Mouse (Mus musculus) hindbrain, embryonic 16.5 days (tissue): ENCODE data around the gene Trpc4ap. TPM values are rescaled to one million over a fixed set of nuclear protein-coding genes. Genes with fewer than 3 reads are reported as not detected.
"Not testable (repeated sequence)": the region's sequence is repeated elsewhere in the genome, so short reads cannot be mapped to it uniquely, and the experiment has no call there.

Experiments
- ATAC-seq: fragments of 200-750 bp; cut with Nextera tagmentation; 2 replicates; pipeline ENCODE4 v1.8.0; 2017; ENCODE audit warnings: moderate TSS enrichment, moderate library complexity
- H3K27ac ChIP-seq: fragments of 300-500 bp; sonication (generic); 2 replicates; pipeline ENCODE4 v1.5.1; 2014; ENCODE audit warnings: low read depth, mild to moderate bottlenecking, control low read depth, low read length, moderate library complexity
- H3K27me3 ChIP-seq: fragments of 300-500 bp; sonication (generic); replicated peaks from 2 replicates; pipeline ENCODE4 v1.6.1; 2014; ENCODE audit warnings: low read length; ENCODE audit not compliant: control insufficient read depth, insufficient read depth
- H3K36me3 ChIP-seq: fragments of 300-500 bp; sonication (generic); 2 replicates; pipeline ENCODE4 v1.6.1; 2014; ENCODE audit warnings: mild to moderate bottlenecking, low read length, moderate library complexity, mixed read lengths; ENCODE audit not compliant: control insufficient read depth, insufficient read depth
- H3K4me1 ChIP-seq: fragments of 300-500 bp; sonication (generic); 2 replicates; pipeline ENCODE4 v1.6.1; 2014; ENCODE audit warnings: low read depth, low read length; ENCODE audit not compliant: control insufficient read depth, insufficient read depth
- H3K4me2 ChIP-seq: fragments of 300-500 bp; sonication (generic); 2 replicates; pipeline ENCODE4 v1.6.1; 2014; ENCODE audit warnings: mild to moderate bottlenecking, low read length, control low read depth, moderate library complexity
- H3K4me3 ChIP-seq: fragments of 300-500 bp; sonication (generic); 2 replicates; pipeline ENCODE4 v1.5.1; 2014; ENCODE audit warnings: mild to moderate bottlenecking, low read length, control low read depth, moderate library complexity
- H3K9ac ChIP-seq: fragments of 300-500 bp; sonication (generic); 2 replicates; pipeline ENCODE4 v1.6.1; 2014; ENCODE audit warnings: low read depth, mild to moderate bottlenecking, control low read depth, low read length, moderate library complexity
- H3K9me3 ChIP-seq: fragments of 300-500 bp; sonication (generic); 2 replicates; pipeline ENCODE4 v1.6.1; 2014; ENCODE audit warnings: mild to moderate bottlenecking, low read length, moderate library complexity; ENCODE audit not compliant: control insufficient read depth
- WGBS: fragments of 180-500 bp; shearing (Covaris S2); extraction: QIAGEN DNeasy Blood & Tissue Kit; methylation state at CpG from one replicate; pipeline ENCODE4 v1.1.7; 2014; 5-methylcytosine and 5-hydroxymethylcytosine counted together
- polyA plus RNA-seq: library from polyadenylated mRNA; unstranded; fragments of >200 nt; fragmentation: Nextera tagmentation; extraction: Ambion mirVana; gene quantifications from 2 replicates; pipeline ENCODE4 v1.2.1, GENCODE M21; 2015

The Trpc4ap gene
- 155 and 168 TPM in 2 replicates for polyA plus RNA-seq

DNA sequence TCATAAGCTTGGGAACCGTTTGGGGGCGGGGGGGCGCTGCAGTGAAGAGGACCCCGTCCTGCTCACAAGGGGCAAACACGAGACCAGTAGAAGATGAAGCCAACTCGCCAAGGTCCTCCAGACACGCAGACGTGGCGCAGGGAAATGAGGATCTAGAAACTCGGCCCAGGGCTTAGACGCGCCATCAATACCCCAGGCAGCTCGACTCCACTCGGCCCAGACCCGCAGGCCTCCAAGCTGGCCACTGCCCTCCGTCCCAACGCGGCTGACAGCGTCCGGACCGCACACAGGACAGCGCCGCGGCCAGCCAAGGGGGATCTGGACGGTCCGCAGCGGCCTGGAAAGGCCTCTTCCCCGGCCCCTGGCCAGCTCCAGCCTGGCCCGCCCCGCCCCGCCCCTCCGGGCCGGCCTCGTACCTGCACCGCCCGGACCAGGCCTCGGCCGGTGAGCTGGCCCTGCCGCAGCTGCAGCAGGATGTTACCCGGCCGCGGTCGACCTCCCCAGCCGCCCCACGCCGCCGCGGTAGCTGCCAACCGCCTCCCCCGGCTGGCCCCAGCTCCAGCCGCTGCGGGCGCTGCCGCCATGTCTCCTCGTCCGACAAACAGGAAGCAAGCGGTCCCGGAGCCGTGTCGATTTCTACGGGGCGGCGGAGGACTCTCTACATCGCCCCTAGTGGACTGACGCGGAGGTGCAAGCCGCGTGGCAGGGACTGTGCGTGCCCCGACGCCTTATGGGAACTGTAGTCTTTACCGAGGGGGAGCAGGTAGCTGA lies at the start of gene Trpc4ap:
Trpc4ap (minus strand) TSS at position 662 of the 771 bp plus-strand sequence.
- ATAC-seq: peak; percentile 97
- Histone ChIP-seq H3K4me2 (peak within 1 kb of the TSS; percentile 78), H3K27me3 (no peaks in the 10 kb centered on the region), H3K4me1 (peaks cover 21% of the 10 kb centered on the region), H3K9ac (peak within 1 kb of the TSS; percentile 94), H3K36me3 (no peaks in the 10 kb centered on the region), H3K4me3 (peak within 1 kb of the TSS; percentile 99), H3K27ac (peak within 1 kb of the TSS; percentile 95), H3K9me3 (no peaks in the 10 kb centered on the region)
- under 1% methylated on average over 62 of the region's 72 CpGs for WGBS

DNA sequence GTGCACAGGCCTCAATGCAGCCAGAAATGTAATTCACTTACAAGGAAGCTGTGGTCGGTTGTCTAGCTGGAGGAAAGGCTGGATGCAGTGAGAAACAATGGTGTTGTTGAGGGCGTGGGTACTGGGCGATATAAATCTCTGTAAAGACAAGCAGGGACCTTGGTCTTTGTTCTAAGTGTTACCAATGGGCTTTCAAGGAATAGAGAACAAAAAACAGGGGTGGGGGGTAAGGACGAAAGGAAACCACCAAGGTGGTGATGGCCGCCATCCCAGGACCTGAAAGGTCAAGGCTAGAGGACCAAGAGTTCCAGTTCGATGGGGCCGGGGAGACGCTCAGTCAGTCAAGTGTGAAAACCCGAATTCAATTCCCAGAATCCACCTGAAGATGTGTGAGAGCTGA lies 45.6 kb upstream of the Trpc4ap start:
- Histone ChIP-seq H3K4me3 (no peak overlapping the region), H3K27ac (no peak overlapping the region), H3K9me3 (no peaks in the 10 kb centered on the region), H3K4me2 (no peak overlapping the region), H3K9ac (no peak overlapping the region), H3K27me3 (no peaks in the 10 kb centered on the region), H3K36me3 (no peaks in the 10 kb centered on the region), H3K4me1 (no peaks in the 10 kb centered on the region)
- no peak for ATAC-seq
- 68% methylated on average over 9 of the region's 9 CpGs for WGBS

DNA sequence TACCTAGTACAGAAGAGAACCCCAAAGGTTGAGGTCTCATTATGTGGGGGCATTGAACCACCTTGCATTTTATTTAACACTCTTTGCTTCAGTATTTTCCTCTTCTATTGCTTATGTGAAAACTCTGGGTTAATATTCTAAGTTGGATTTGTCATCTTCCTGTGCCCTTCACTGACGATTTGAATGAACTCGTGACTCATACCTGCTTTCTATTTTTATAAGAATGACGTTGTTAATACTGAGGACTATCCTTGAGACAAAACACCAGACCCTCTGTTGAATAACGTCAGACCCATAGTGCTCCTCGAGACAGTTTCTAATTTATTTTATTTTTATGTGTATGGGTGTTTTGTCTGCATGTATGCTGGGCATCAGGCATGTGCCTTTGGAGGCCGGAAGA lies 44.8 kb upstream of the Trpc4ap start:
- Histone ChIP-seq H3K36me3 (no peaks in the 10 kb centered on the region), H3K4me2 (no peak overlapping the region), H3K4me3 (no peak overlapping the region), H3K9ac (no peak overlapping the region), H3K4me1 (no peaks in the 10 kb centered on the region), H3K9me3 (no peaks in the 10 kb centered on the region), H3K27ac (no peak overlapping the region), H3K27me3 (no peaks in the 10 kb centered on the region)
- ATAC-seq: no peak
- 85% methylated on average over 6 of the region's 6 CpGs for WGBS

DNA sequence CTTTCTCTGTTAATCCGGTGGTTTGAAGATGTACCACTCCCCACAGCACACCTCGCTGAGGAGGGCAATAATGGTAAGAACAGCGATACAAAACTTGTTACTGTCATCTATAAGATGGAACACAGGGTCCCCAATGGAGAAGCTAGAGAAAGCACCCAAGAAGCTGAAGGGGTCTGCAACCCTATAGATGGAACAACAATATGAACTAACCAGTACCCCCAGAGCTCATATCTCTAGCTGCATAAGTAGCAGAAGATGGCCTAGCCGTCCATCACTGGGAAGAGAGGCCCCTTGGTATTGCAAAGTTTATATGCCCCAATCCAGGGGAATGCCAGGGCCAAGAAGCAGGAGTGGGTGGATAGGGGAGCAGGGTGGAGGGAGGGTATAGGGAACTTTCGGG lies 43.6 kb upstream of the Trpc4ap start, which contains the start of gene Gm17581:
Gm17581 (minus strand) TSS at position 101 of the 400 bp plus-strand sequence.
- not testable (repeated sequence) for H3K9me3 ChIP-seq, H3K4me2 ChIP-seq, H3K27me3 ChIP-seq, H3K36me3 ChIP-seq, H3K9ac ChIP-seq, H3K4me3 ChIP-seq, H3K4me1 ChIP-seq, ATAC-seq, H3K27ac ChIP-seq
- 87% methylated on average over 5 of the region's 5 CpGs for WGBS

DNA sequence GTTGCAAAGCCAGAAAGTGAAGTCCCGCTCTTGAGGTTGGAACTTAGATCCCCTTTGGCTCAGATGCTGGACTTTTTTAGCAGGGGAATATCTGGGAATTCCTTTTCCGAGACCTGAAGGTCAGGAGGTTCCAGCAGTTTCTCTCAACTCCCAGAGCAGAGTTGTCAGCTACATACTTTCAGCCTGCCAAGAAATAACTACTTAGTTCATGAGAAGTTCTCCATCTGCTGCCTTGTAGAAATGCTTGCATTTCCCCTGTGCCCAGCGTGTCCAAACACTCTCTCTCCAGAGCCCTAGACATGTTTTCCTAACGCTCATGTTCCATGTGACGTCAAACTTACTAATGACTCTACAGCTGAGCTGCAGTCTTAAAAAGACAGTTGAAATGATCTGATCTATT lies 42.9 kb upstream of the Trpc4ap start:
- ATAC-seq: no peak
- 87% methylated on average over 5 of the region's 5 CpGs for WGBS
- Histone ChIP-seq H3K4me3 (no peak overlapping the region), H3K9ac (no peak overlapping the region), H3K4me2 (no peak overlapping the region), H3K9me3 (no peaks in the 10 kb centered on the region), H3K36me3 (no peaks in the 10 kb centered on the region), H3K27ac (no peak overlapping the region), H3K27me3 (no peaks in the 10 kb centered on the region), H3K4me1 (no peaks in the 10 kb centered on the region)

DNA sequence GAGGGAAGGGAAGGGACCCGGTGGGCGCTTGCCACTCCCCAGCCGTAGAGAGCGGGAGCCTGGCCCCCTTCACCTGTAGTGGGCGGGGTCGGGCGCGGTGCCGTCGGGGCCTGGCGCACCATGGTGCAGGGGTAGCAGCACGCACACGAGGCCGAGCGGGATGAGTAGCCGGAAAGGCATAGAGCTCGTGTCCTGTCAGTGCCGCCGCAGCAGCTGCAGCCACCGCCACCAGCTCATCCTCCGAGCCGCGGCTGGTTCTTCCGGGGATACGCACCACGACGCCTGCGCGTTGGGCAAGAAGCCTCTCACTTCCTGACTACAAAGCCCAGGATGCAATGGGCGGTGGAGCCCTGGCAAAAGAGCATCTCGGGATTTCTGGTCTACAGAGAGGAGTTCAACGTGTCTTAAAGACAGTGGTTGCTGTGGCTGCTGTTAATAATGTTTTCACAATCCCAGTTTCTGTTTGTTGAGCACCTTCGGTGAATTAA lies 37.0 kb upstream of the Trpc4ap start, which contains the start of gene Edem2:
Edem2 (minus strand) TSS at position 318 of the 488 bp plus-strand sequence.
- ATAC-seq: peak; percentile 98
- Histone ChIP-seq H3K9me3 (no peaks in the 10 kb centered on the region), H3K4me1 (peaks cover 13% of the 10 kb centered on the region), H3K9ac (peak within 1 kb of the TSS; percentile 87), H3K27me3 (no peaks in the 10 kb centered on the region), H3K4me2 (peak within 1 kb of the TSS; percentile 95), H3K27ac (peak within 1 kb of the TSS; percentile 72), H3K36me3 (peaks cover 7% of the 10 kb centered on the region; the same call in 1 of the 2 replicates), H3K4me3 (peak within 1 kb of the TSS; percentile 98)
- WGBS: under 1% methylated on average over 31 of the region's 33 CpGs

DNA sequence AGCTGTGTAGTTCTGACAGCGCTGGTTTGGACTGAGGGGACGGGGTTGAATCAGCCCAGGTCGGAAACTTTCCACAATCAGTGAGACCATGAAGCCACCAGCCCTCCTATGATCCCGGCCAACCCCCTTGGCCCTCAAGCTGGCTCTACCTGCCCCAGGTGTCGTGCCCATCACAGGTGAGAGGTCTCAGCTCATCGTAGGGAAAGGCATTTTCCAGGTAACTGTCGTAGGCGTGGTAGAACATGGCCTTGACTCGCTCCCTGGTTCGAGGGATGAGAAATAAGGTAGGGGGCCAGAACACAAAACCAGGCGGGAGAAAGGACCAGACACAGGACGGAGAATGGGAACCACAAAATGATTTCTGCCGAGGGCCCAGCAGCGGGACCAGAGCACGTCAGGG lies 36.6 kb upstream of the Trpc4ap start:
- Histone ChIP-seq H3K27ac (peak overlapping the region; percentile 72; the same call in 1 of the 2 replicates), H3K4me2 (peak overlapping the region; percentile 95), H3K9me3 (no peaks in the 10 kb centered on the region), H3K36me3 (peaks cover 7% of the 10 kb centered on the region; the same call in 1 of the 2 replicates), H3K9ac (peak overlapping the region; percentile 87), H3K4me3 (peak overlapping the region; percentile 98), H3K27me3 (no peaks in the 10 kb centered on the region), H3K4me1 (peaks cover 13% of the 10 kb centered on the region)
- ATAC-seq: peak; percentile 1; the same call in 1 of the 2 replicates
- 4% methylated on average over 15 of the region's 15 CpGs for WGBS

DNA sequence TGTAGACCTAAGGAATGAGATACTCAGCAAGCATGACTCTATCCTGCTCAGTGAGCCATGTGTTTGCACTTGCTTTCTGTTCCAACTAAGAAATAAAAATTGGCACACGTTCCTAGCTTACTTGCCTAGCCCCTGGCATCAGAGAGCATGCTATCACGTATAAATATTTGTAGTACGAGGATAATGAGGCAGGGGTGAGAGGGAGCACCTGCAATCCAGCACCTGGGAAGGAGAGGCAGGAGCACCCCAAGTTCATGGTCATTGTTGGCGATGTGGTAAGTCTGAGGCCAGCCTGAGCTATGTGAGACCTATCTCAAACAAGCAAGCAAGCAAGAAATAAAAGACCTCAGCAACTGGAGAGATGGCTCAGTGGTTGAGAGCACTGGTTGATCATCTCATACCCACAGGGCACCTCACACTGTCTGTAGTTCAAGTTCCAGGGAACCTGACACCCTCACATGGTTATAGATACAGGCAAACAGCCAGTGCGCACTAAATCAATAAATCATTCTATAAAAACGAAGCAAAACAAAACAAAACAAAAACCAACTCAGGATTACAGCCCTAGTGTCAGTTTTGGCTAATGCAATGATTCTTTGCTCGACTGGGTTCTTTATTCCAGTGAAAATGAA lies 35.7 kb upstream of the Trpc4ap start:
- H3K27ac ChIP-seq: no peak overlapping the region
- no peaks in the 10 kb centered on the region for H3K27me3 ChIP-seq
- peaks cover 7% of the 10 kb centered on the region; the same call in 1 of the 2 replicates for H3K36me3 ChIP-seq
- no peak overlapping the region for H3K4me2 ChIP-seq
- 80% methylated on average over 7 of the region's 7 CpGs for WGBS
- H3K9ac ChIP-seq: no peak overlapping the region
- peaks cover 13% of the 10 kb centered on the region for H3K4me1 ChIP-seq
- no peak for ATAC-seq
- no peak overlapping the region for H3K4me3 ChIP-seq
- no peaks in the 10 kb centered on the region for H3K9me3 ChIP-seq

DNA sequence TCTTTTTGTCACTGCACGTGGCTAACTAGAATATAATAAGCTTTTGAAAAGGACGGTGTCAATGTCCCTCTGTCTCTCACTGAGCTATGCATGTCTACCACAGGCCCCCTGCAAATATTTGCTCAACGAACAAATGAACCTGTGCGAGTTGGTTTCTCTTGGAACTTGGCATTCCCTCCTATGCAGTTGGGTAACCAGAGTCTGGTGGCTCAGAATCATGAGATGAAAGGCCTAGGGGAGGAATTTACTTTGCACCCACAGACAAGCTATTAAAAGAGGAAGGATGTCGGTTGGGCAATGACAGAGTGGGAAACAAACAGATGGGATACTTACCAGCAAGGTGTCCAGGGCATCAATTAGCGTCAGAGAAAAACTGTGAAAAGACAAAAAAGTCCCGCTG lies 34.1 kb upstream of the Trpc4ap start:
- Histone ChIP-seq H3K36me3 (peaks cover 10% of the 10 kb centered on the region; the same call in 1 of the 2 replicates), H3K27me3 (no peaks in the 10 kb centered on the region), H3K4me3 (no peak overlapping the region), H3K9me3 (no peaks in the 10 kb centered on the region), H3K4me2 (no peak overlapping the region), H3K27ac (no peak overlapping the region), H3K9ac (no peak overlapping the region), H3K4me1 (peaks cover 13% of the 10 kb centered on the region)
- ATAC-seq: no peak
- 84% methylated on average over 7 of the region's 7 CpGs for WGBS
